Mouse (Mus musculus) retina, embryonic 14.5 days (tissue): ENCODE measurements around the gene Itpr1.
A peak's percentile ranks its signal among the peaks of the same experiment; 100 is the strongest.

Experiments
- DNase-seq: peaks from one replicate; pipeline ENCODE4 v3.0.0-alpha.2; 2015; ENCODE audit warnings: low spot score

The Itpr1 gene

DNA sequence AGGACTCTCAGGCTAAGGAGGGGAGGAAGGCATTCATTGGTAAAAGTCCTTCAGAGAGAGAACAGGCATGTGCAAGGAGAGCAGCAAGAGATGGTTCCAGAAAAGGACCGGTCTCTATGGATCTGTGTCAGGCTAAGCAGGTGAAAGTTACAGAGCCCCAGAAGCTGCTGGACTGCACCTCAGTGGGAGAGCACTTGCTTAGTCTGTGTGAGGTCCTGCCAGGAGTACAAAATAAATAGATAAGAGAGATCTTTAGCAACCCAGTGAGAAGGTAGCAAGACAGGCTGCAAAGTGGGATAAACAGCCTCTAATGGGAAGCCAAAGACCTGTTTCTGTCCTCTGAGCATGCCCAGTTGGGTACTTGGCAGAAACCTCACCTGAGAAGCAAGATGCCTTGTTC, 305.1 kb downstream of the Itpr1 start:
- no peak for DNase-seq

GRCm38 (mm10) chr6:108518552-108518951, 305.7 kb downstream of the Itpr1 start:
- no peak for DNase-seq

DNA sequence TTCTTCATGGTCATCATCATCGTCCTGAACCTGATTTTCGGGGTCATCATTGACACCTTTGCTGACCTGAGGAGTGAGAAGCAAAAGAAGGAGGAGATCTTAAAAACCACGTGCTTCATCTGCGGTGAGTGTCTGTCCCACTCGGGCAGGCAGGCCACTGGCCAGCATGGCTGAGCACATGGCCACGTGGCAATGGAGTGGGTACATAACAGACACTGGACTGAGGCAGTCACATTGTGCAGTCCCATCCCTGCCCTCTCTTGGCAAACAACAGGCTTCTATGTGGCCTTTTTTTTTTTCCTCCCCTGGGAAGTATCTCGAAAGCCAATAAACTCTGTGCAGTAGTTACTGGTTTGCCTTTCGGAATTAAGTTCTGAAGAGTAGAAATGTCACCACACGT, 306.4 kb downstream of the Itpr1 start:
- DNase-seq: no peak

GRCm38 (mm10) chr6:108523956-108524616, 311.2 kb downstream of the Itpr1 start:
- DNase-seq: no peak

DNA sequence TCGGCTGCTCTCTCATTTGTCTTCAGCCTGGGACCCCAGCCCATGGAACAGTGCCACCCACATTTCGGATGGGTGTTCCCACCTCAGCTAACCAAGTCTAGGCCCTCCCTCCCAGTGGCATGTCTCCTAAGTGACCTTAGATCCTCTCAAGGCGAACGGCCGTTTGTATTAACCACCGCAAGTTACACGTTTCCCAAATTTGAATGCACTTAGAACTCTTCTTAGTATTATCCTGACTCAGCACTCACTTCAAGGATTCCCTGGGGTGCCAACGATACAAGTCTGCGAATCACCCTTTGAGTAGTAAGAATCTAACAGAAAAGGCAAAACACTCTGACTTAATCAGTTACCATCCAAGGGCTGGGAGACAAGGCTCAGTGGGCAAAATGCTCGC, 311.7 kb downstream of the Itpr1 start:
- DNase-seq: no peak

- no peak for DNase-seq
Measured at GRCm38 (mm10) chr6:108527560-108527959, 314.7 kb downstream of the Itpr1 start.

GRCm38 (mm10) chr6:108527993-108528392, 315.1 kb downstream of the Itpr1 start:
- DNase-seq: no peak

- DNase-seq: no peak
Measured at GRCm38 (mm10) chr6:108529150-108529549, 316.3 kb downstream of the Itpr1 start.

GRCm38 (mm10) chr6:108530781-108531323, 318.0 kb downstream of the Itpr1 start:
- peak; percentile 32 for DNase-seq

- peak; percentile 60 for DNase-seq
Measured at GRCm38 (mm10) chr6:108531324-108532311, 318.7 kb downstream of the Itpr1 start.

DNA sequence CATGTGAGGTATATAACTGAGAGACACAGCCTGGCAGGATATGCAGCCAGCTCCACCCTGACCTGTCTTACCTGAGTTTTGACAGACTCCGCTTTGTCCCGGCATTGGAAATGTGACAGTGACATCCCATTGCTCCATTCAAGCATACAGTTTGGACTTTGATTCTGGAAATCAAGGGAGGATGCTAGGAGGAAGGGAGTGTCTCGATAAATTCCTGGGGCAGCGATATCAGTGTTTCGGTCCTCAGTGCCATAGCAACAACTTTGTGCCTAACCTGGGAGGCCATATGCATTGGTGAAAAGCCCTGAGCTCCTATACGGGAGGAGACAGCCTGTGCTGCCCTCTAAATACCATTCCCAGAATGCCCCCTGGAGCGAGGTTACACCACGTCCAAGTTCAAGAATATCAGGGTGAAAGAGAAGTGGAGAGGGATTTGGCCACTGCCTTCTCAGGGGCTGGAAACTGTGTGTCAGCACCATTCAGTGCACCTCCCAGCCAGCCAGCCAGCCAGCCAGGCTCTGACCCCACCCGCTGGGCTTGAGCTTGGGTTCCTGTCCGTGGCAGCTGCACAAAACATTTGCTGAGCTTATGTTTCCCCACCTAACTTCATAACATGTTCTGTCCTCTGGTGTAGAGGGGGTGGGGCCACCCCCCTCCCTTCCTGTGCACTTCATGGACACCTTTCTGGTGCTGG, 319.7 kb downstream of the Itpr1 start:
- DNase-seq: no peak

DNA sequence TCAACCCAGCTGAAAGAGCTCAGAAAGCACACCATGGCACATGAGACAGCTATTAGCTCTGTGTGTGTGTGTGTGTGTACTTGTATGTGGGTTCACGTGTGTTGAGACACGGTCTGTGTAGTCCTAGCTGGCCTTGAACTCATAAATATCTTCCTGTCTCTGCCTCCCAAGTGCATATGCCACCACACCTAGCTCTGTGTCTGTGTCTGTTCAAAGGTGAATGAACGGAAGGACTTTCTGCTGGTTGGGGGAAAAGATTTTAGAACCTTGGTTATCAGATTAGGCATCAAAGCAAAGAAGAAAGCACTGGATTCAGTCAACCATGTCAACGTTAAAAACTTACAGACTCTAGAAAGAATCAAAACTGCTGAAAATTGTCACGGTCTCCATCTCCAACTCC, 321.2 kb downstream of the Itpr1 start:
- DNase-seq: no peak

GRCm38 (mm10) chr6:108534596-108534995, 321.7 kb downstream of the Itpr1 start:
- DNase-seq: no peak

GRCm38 (mm10) chr6:108535309-108535708, 322.4 kb downstream of the Itpr1 start:
- DNase-seq: no peak

- DNase-seq: no peak
Measured at GRCm38 (mm10) chr6:108536546-108537317, 323.8 kb downstream of the Itpr1 start.

DNA sequence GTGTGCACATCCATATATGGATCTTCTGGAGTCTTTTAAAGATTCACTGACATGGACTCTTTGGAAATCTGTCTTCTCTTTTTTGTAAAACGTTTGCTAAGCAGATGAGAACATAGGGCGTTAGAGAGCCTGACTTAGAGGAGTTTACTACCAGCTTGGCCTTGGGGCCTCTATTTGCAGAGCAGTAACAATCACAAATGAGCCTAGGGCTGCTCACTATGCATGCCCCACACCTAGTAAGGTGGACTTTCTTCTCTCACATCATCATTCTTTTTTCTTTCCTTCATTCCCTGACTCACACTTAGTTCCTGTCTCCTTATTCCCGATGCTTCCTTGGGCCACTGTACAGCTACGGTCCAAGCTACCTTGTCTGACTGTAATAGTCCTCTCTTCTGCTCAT, 325.5 kb downstream of the Itpr1 start:
- no peak for DNase-seq

- no peak for DNase-seq
Measured at GRCm38 (mm10) chr6:108540441-108540840, 327.5 kb downstream of the Itpr1 start.

- DNase-seq: no peak
Measured at GRCm38 (mm10) chr6:108544917-108545316, 332.0 kb downstream of the Itpr1 start.

- no peak for DNase-seq
Measured at GRCm38 (mm10) chr6:108545464-108545863, 332.6 kb downstream of the Itpr1 start.

DNA sequence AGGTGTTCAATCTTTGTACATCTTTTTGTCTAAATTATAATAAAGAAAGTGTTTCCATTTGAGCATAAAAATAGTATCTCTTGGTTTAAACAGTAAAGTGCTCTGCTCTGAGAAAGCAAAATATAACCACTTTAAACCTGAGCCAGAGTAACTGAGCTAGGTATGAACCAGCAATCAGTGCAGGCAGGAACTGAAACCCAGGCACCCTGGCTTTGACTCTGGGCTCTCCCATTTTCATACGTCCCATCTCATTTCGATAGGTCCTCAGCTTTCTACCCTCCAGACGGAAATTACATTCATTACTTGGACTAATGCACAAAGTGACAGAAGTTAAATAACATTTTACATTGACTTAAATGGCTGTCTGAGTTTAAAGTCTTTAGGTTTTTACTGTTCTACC, 335.5 kb downstream of the Itpr1 start:
- no peak for DNase-seq

DNA sequence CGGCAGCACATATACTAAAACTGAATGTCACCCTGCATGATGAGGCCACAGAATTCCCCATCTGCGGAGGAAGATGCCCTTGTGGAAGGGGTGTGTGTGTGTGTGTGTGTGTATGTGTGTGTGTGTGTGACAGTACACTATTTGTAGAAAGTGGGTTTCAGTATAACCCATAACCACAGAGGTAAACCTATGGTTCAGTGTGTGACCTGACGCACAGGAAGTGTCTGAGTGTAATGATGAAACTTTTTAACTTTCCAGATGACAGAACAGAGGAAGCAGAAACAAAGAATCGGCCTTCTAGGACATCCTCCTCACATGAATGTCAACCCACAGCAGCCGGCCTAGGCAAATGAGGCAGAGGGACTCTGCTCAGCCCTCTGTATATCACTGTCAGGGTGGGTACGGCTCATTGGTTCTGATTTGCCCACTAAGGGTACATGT, 336.6 kb downstream of the Itpr1 start:
- DNase-seq: no peak
